Mouse (Mus musculus) erythroblast, embryonic 14.5 days (primary cell): ENCODE data around the gene Gm27021. TPM values are rescaled to one million over a fixed set of nuclear protein-coding genes. Genes with fewer than 3 reads are reported as not detected.

Experiments used
- H3K27me3 ChIP-seq: 2 replicates; pipeline ENCODE4 v1.6.1; 2012; ENCODE audit warnings: inconsistent platforms; ENCODE audit not compliant: control insufficient read depth
- H3K36me3 ChIP-seq: 2 replicates; pipeline ENCODE4 v1.6.1; 2012; ENCODE audit warnings: mild to moderate bottlenecking, inconsistent platforms; ENCODE audit not compliant: control insufficient read depth
- H3K4me1 ChIP-seq: 2 replicates; pipeline ENCODE4 v1.6.1; 2012; ENCODE audit warnings: inconsistent platforms; ENCODE audit not compliant: control insufficient read depth
- H3K4me3 ChIP-seq: replicated peaks from 2 replicates; pipeline ENCODE3; 2012; ENCODE audit warnings: moderate library complexity, mild to moderate bottlenecking, inconsistent platforms
- H3K9me3 ChIP-seq: 2 replicates; pipeline ENCODE4 v1.6.1; 2012; ENCODE audit warnings: low read length, inconsistent platforms, mixed read lengths; ENCODE audit not compliant: control insufficient read depth
- GATA1 ChIP-seq: IDR thresholded peaks from 2 replicates; pipeline ENCODE4 v1.6.1; 2012; ENCODE audit warnings: low read length, inconsistent platforms, mixed read lengths
- TAL1 ChIP-seq: IDR thresholded peaks from 3 replicates; pipeline ENCODE4 v1.6.1; 2012; ENCODE audit warnings: low read length, inconsistent platforms, mixed read lengths
- polyA plus RNA-seq: library from polyadenylated mRNA; stranded (reverse); fragments of >175 nt; gene quantifications from 2 replicates; pipeline ENCODE4 v1.2.3, GENCODE M21; 2012

Gene Gm27021
- polyA plus RNA-seq, result 0.17 and 0.74 TPM in 2 replicates

- H3K36me3 ChIP-seq, result peaks cover 65% of the 10 kb centered on the region
- TF ChIP-seq GATA1 (no peak), TAL1 (no peak)
- H3K4me3 ChIP-seq, result peak within 1 kb of the TSS; percentile 89
- H3K4me1 ChIP-seq, result peaks cover 64% of the 10 kb centered on the region
- H3K27me3 ChIP-seq, result no peaks in the 10 kb centered on the region
- no peaks in the 10 kb centered on the region for H3K9me3 ChIP-seq
Observed at GRCm38 (mm10) chr8:120667561-120668373, at the start of gene Gm27021, which contains the start of gene Cox4i1. TSS of gene Gm27021 (minus strand) at chr8:120668079. TSS of gene Cox4i1 (plus strand) at chr8:120668222.

DNA sequence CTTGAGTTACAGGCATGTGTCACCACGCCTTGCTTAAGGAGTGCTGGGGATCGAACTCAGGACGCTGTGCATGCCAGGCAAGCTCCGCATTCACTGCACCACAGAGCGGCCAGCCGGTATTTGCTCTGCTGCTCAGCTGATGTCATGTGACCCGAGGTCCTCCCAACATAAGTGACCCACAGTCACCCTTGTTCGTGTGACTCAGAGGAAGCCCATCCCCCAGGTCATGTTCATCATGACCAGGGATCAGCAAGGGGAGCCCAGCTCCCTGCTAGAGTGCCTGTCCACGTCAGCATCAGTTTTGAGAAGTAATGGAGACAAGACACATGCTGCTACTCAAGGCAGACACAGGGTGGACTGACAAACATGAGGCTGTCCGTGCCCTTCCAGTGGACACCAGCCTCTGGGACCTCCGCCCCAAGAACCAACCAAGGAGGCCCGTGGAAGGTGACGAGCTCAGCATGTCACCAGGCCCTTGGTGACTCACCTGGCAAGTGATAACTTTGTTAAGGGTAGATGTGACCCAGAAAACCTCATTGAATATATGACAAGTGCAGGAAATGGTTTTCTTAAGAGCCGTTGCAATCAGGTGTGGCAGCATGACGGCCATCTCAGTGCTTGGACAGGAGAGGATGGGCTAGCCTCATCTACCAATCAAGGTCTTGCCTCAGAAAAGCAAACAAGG, 48.3 kb upstream of the Gm27021 start:
- no peak for TF ChIP-seq TAL1
- no peak for TF ChIP-seq GATA1
- Histone ChIP-seq H3K4me1 (no peaks in the 10 kb centered on the region), H3K4me3 (no peak overlapping the region), H3K27me3 (no peaks in the 10 kb centered on the region), H3K36me3 (no peaks in the 10 kb centered on the region), H3K9me3 (no peaks in the 10 kb centered on the region)

DNA sequence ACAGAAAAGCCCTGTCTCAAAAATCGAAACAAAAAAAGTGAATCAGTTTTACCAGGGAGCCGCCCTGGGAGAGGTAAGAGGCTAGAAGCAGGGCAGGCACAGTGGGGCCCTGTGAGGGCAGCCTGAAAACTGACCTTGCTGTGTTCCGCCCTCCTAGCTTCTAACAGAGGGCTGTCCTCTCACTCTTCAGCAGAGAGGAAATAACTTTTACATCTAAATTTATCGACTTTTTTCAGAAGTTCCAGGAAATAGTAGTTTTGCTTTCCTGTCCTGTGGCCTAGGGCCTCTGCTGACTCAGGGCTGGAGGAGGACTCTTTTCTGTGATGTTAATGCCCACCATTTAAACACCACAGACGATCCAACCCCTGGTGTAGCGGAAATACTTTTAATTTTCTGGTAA, 47.3 kb upstream of the Gm27021 start:
- no peaks in the 10 kb centered on the region for H3K36me3 ChIP-seq
- no peak overlapping the region for H3K4me3 ChIP-seq
- H3K9me3 ChIP-seq, result no peaks in the 10 kb centered on the region
- no peaks in the 10 kb centered on the region for H3K27me3 ChIP-seq
- H3K4me1 ChIP-seq, result no peaks in the 10 kb centered on the region
- TF ChIP-seq TAL1 (no peak), GATA1 (no peak)

- Histone ChIP-seq H3K4me1 (no peaks in the 10 kb centered on the region), H3K4me3 (no peak overlapping the region), H3K36me3 (no peaks in the 10 kb centered on the region), H3K27me3 (0 out of 2 replicates have a peak, but pooled peaks cover 2% of the 10 kb centered on the region), H3K9me3 (no peaks in the 10 kb centered on the region)
- TF ChIP-seq TAL1 (no peak), GATA1 (no peak)
Observed at GRCm38 (mm10) chr8:120709176-120709575, 41.3 kb upstream of the Gm27021 start.

DNA sequence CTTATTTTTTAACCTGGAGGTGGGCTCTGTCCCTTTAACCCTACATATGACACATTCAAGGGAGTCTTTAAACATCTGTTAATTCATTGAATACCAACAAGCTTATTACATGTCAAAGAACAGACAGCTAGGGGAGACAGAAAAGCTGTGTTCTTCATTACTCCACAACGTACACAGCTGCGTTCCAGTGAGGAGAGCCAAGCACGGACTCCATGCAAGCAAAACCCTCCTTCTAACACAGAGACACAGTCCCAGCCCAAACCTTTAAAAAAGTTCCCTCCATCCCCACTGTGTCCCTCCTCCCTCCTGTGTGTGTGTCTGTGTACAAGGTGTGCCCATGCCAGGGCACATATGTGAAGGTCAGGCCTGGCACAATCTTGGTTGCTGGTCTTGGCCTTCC, 38.3 kb upstream of the Gm27021 start:
- H3K4me3 ChIP-seq, result no peak overlapping the region
- no peaks in the 10 kb centered on the region for H3K4me1 ChIP-seq
- H3K9me3 ChIP-seq, result no peaks in the 10 kb centered on the region
- H3K36me3 ChIP-seq, result no peaks in the 10 kb centered on the region
- 0 out of 2 replicates have a peak, but pooled peaks cover 2% of the 10 kb centered on the region for H3K27me3 ChIP-seq
- TF ChIP-seq GATA1, result no peak
- no peak for TF ChIP-seq TAL1

GRCm38 (mm10) chr8:120705163-120705562, 37.3 kb upstream of the Gm27021 start:
- TF ChIP-seq TAL1, result no peak
- no peak for TF ChIP-seq GATA1

GRCm38 (mm10) chr8:120704203-120704602, 36.3 kb upstream of the Gm27021 start:
- TF ChIP-seq GATA1 (no peak), TAL1 (no peak)
- no peaks in the 10 kb centered on the region for H3K36me3 ChIP-seq
- no peaks in the 10 kb centered on the region for H3K4me1 ChIP-seq
- no peaks in the 10 kb centered on the region for H3K9me3 ChIP-seq
- H3K4me3 ChIP-seq, result no peak overlapping the region
- H3K27me3 ChIP-seq, result 0 out of 2 replicates have a peak, but pooled peaks cover 2% of the 10 kb centered on the region

More at GRCm38 (mm10) chr8:120705163-120705562, 37.3 kb upstream of the Gm27021 start:
- Histone ChIP-seq H3K36me3 (no peaks in the 10 kb centered on the region), H3K9me3 (no peaks in the 10 kb centered on the region), H3K4me1 (no peaks in the 10 kb centered on the region), H3K27me3 (0 out of 2 replicates have a peak, but pooled peaks cover 2% of the 10 kb centered on the region), H3K4me3 (no peak overlapping the region)

GRCm38 (mm10) chr8:120701758-120702465, 34.0 kb upstream of the Gm27021 start:
- 0 out of 2 replicates have a peak, but pooled peaks cover 2% of the 10 kb centered on the region for H3K27me3 ChIP-seq
- TF ChIP-seq GATA1 (no peak), TAL1 (no peak)
- H3K36me3 ChIP-seq, result no peaks in the 10 kb centered on the region
- no peaks in the 10 kb centered on the region for H3K4me1 ChIP-seq
- H3K4me3 ChIP-seq, result no peak overlapping the region
- no peaks in the 10 kb centered on the region for H3K9me3 ChIP-seq

DNA sequence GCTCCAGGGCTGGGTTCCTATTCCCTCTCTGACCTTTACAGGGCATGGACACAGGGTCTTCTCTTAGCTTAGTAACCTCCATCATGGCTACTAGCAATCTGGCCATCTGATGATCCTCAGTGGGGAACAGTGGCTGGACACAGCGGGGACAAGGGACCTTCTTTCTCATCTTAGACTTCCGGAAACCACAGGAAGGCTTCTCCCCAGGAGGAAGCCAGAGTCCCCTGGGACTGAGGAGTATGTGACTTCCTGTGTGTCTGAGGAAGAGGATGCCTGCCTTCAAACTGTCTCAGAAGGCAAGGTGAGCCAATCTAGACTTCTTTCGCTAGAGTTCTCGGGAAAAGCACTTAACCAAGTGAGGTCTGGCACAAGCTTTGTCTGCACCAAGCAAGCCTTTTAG, 32.2 kb upstream of the Gm27021 start:
- H3K4me3 ChIP-seq, result no peak overlapping the region
- no peaks in the 10 kb centered on the region for H3K36me3 ChIP-seq
- H3K4me1 ChIP-seq, result no peaks in the 10 kb centered on the region
- TF ChIP-seq GATA1 (no peak), TAL1 (no peak)
- H3K27me3 ChIP-seq, result no peaks in the 10 kb centered on the region
- H3K9me3 ChIP-seq, result no peaks in the 10 kb centered on the region
